Mouse (Mus musculus) stomach, postnatal 0 days (tissue): ENCODE data around the gene Pi4k2a.

Source experiments
- CTCF ChIP-seq: IDR thresholded peaks from 2 replicates; pipeline ENCODE4 v1.5.1; 2016; ENCODE audit warnings: antibody characterized with exemption, low read depth, mild to moderate bottlenecking, moderate library complexity
- EP300 ChIP-seq: optimal IDR thresholded peaks from 2 replicates; pipeline ENCODE3; 2016; ENCODE audit warnings: antibody characterized with exemption

DNA sequence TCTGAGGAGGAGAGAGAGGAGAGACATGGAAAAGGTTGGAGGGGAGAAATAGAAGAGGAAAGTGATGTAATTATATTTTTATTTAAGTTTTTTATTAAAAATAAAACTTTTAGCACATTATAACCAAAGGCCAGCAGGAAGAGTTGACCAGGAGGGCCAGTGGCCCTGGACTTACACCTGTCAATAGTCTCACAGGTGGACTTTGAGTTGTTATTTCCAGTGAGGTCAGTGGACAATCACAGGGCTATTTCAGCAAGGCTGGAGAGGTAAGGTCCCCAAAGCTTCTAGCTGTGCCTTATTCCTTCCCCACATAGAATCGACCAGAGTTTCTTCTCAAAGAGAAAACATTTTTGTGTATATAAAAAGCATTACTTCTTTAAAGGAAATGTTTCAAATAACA, 40.0 kb upstream of the Pi4k2a start:
- TF ChIP-seq EP300 (no peak), CTCF (no peak)
